Mouse (Mus musculus) 3134 (cell line): ENCODE measurements at regions not wholly inside any gene's neighbourhood (a gene's known extent, or its start where the extent isn't known, plus 50 kb on each side); places are given as distances from the start of the nearest gene placed in this dataset.

ENCODE experiments used
- DNase-seq: peaks from one replicate; pipeline ENCODE4 v3.0.0-alpha.2; 2011; ENCODE audit warnings: low spot score; ENCODE audit not compliant: insufficient read length; ENCODE audit errors: extremely low read depth

GRCm38 (mm10) chr12:97218445-97218844, 1040.8 kb downstream of the Galc start:
- DNase-seq = no peak

GRCm38 (mm10) chr12:97217608-97218007, 1041.7 kb downstream of the Galc start:
- DNase-seq = no peak

GRCm38 (mm10) chr12:97203636-97204389, 1055.4 kb downstream of the Galc start:
- DNase-seq = no peak

GRCm38 (mm10) chr12:97161853-97162252, 1097.4 kb downstream of the Galc start:
- DNase-seq = no peak

GRCm38 (mm10) chr12:97161429-97161828, 1097.8 kb downstream of the Galc start:
- DNase-seq = no peak

GRCm38 (mm10) chr12:97158332-97158731, 1100.9 kb downstream of the Galc start:
- DNase-seq = no peak

GRCm38 (mm10) chr12:97157748-97158147, 1101.5 kb downstream of the Galc start:
- DNase-seq = no peak

- DNase-seq = no peak
Observed at GRCm38 (mm10) chr12:97156499-97157110, 1102.7 kb downstream of the Galc start.

- no peak for DNase-seq
Observed at GRCm38 (mm10) chr12:97142720-97143119, 1116.5 kb downstream of the Galc start.

- no peak for DNase-seq
Observed at GRCm38 (mm10) chr12:97137924-97138323, 1121.3 kb downstream of the Galc start.

- peak; percentile 6 for DNase-seq
Observed at GRCm38 (mm10) chr12:97130276-97130675, 1129.0 kb downstream of the Galc start.

GRCm38 (mm10) chr12:97090577-97091214, 1168.6 kb downstream of the Galc start:
- DNase-seq = no peak

- peak; percentile 98 for DNase-seq
Observed at GRCm38 (mm10) chr12:97061352-97061895, 1197.8 kb downstream of the Galc start.

GRCm38 (mm10) chr12:97047674-97048073, 1211.6 kb downstream of the Galc start:
- DNase-seq = no peak
